Mouse (Mus musculus): ENCODE data around the gene Acap2.

DNA sequence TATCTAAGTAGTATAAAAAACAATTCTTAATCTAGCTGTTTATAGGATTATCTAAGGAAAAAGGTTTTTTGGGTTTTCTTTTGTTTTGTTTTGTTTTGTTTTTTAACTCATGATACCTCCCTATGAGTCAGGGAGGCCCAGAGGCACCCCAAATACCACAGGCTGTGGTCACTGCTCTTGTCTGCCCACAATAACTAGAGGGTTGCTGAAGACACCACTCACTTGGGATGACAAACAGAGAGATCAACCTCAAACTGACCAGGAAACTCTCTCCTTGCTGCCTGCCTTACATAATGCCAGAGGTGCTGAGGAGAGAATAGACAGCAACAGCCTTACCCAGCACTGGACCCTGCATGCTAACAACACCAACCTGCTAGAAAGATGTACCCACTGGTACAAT is 87.4 kb downstream of the Acap2 start:
- no peak for TF ChIP-seq CTCF (IDR thresholded peaks at IDR 0.05; ENCODE audit: low read depth, low read length)
- TF ChIP-seq POLR2A (IDR thresholded peaks at IDR 0.05; ENCODE audit: borderline replicate concordance, low read depth, low read length): no peak

Data from bone marrow macrophage, adult 2 months (primary cell).